Mouse (Mus musculus): ENCODE measurements around the gene Rab15.
"Not testable (repeated sequence)": the region's sequence is repeated elsewhere in the genome, so short reads cannot be mapped to it uniquely, and the experiment has no call there.

- TF ChIP-seq CTCF (IDR thresholded peaks at IDR 0.05; ENCODE audit: insufficient read depth, low read length); POLR2A (IDR thresholded peaks at IDR 0.05; ENCODE audit: borderline replicate concordance, extremely low read depth, low read depth, low read length): not testable (repeated sequence)
These were observed 36.1 kb upstream of the Rab15 start for GRCm38 (mm10) chr12:76858788-76859187.

Measured in lung, adult 2 months (tissue).